Mouse (Mus musculus): Measurements from ENCODE around the gene Vmn1r128. TPM values are rescaled to one million over a fixed set of nuclear protein-coding genes. Genes with fewer than 3 reads are reported as not detected.

Vmn1r128 gene
- not detected in 2 replicates for polyA plus RNA-seq (2012; rRNA removed)

DNA sequence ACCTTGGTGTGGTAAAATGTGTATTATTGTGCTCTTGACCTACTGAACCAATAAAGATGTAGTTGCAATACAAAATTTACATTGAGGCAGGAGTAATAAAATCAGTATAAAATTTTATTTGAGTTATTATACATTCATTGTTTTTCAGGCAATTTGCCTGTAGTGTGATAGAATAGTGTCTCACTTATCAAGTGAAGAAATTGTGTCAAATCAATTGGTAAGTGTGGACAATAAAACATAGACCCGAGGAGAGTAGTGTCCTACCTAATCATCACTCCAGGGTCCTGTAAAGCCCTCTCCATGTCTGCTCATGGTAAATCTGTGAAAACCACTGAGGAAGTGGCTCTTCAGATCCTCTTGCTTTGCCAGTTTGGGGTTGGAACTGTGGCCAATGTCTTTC, at the start of gene Vmn1r128:
Gene Vmn1r128 (plus strand): TSS at position 301 of the 400 bp plus-strand sequence.

DNA sequence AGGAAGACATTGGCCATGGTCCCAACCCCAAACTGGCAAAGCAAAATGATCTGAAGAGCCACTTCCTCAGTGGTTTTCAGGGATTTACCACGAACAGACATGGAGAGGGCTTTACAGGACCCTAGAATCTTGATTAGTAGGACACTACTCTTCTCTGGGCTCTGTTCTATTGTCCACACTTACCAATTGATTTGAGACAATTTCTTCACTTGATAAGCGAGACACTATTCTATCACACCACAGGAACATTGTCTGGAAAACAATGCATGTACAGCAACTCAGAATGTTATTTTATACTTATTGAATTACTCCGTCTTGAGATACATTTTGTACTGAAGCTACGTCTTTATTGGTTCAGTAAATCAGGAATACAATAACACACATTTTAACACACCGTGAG, 47.8 kb upstream of the Vmn1r128 start, which contains the start of gene Vmn1r126:
Gene Vmn1r126 (minus strand): TSS at position 101 of the 400 bp plus-strand sequence.

DNA sequence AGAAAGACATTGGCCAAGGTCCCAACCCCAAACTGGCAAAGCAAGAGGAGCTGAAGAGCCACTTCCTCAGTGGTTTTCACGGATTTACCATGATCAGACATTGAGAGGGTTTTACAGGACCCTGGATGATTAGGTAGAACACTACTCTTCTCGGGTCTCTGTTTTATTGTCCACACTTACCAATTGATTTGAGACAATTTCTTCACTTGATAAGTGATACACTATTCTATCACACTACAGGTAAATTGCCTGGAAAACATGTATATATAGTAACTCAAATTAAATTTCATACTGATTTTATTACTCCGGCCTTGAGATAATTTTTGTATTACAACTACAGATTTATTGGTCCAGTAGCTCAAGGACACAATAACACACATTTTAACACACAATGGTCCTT, 29.4 kb upstream of the Vmn1r128 start, which contains the start of gene Vmn1r127:
Gene Vmn1r127 (minus strand): TSS at position 101 of the 400 bp plus-strand sequence.

DNA sequence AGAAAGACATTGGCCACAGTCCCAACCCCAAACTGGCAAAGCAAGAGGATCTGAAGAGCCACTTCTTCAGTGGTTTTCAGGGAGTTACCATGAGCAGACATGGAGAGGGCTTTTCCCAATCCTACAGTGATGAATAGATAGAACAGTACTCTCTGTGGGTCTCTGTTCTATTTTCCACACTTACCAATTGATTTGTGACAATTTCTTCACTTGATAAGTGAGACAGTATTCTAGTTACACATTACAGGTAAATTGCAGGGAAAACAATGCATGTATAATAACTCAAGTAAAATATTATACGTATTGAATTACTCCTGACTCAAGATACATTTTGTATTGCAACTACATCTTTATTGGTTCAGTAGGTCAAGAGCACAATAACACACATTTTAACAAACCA, 12.0 kb downstream of the Vmn1r128 start, which contains the start of gene Vmn1r129:
Gene Vmn1r129 (minus strand): TSS at position 101 of the 400 bp plus-strand sequence.

Other genes starting within 250 kb of the Vmn1r128 start
- not detected in 2 replicates for gene Vmn1r122, start 215.2 kb upstream of the Vmn1r128 start, polyA plus RNA-seq (2012; rRNA removed)
- gene Vmn1r123, start 187.2 kb upstream of the Vmn1r128 start, polyA plus RNA-seq (2012; rRNA removed) = not detected in 2 replicates
- not detected in 2 replicates for gene Gm5157, start 158.9 kb upstream of the Vmn1r128 start, polyA plus RNA-seq (2012; rRNA removed)
- not detected in 2 replicates for gene Vmn1r124, start 88.8 kb upstream of the Vmn1r128 start, polyA plus RNA-seq (2012; rRNA removed)
- gene Vmn1r125, start 77.2 kb upstream of the Vmn1r128 start, polyA plus RNA-seq (2012; rRNA removed) = not detected in 2 replicates
- not detected in 2 replicates for gene Vmn1r126, start 47.9 kb upstream of the Vmn1r128 start, polyA plus RNA-seq (2012; rRNA removed)
- gene Vmn1r127, start 29.5 kb upstream of the Vmn1r128 start, polyA plus RNA-seq (2012; rRNA removed) = not detected in 2 replicates
- gene Vmn1r129, start 11.9 kb downstream of the Vmn1r128 start, polyA plus RNA-seq (2012; rRNA removed) = not detected in 2 replicates
- gene Gm6882, start 83.4 kb downstream of the Vmn1r128 start, polyA plus RNA-seq (2012; rRNA removed) = not detected in 2 replicates
- gene Vmn1r130, start 162.4 kb downstream of the Vmn1r128 start, polyA plus RNA-seq (2012; rRNA removed) = not detected in 2 replicates
- not detected in 2 replicates for gene Vmn1r131, start 196.7 kb downstream of the Vmn1r128 start, polyA plus RNA-seq (2012; rRNA removed)

Data from liver, embryonic 18 days (tissue).